Mouse (Mus musculus): Measurements from ENCODE around the gene Ggact. TPM values are rescaled to one million over a fixed set of nuclear protein-coding genes. Genes with fewer than 3 reads are reported as not detected.

The Ggact gene
- total and polyA plus RNA-seq, 2 experiments from 2014 or later: 24.0 to 24.2 TPM

DNA sequence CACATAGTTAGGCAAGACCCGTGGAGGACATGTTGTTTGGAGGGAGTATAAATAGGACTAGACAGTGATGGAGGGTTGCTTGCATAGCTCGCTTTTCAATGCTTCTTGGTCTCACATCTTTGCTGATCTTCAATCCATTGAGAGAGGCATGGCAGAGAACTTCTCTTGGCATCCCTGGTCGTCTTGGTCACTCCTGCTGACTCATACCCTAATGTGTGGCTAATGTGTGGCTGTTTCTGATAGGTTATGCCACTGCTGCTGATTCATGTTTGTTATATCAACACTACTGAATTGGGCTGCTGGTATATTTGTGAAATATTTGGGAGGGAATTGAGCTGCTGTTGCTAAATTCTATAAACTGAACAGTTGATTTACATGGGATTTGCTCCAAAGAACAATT is 79.9 kb downstream of the Ggact start:
- H3K9me3 ChIP-seq (ENCODE audit: low read length): 0 out of 2 replicates have a peak, but pooled peaks cover 3% of the 10 kb centered on the region
- ATAC-seq (ENCODE audit: low FRiP score): no peak
- DNase-seq (ENCODE audit: low spot score): no peak
- no peak overlapping the region for H3K4me2 ChIP-seq (ENCODE audit: low read depth, low read length, poor library complexity, severe bottlenecking)
- no peak overlapping the region for H3K9ac ChIP-seq (replicated peaks; ENCODE audit: low read length, poor library complexity, severe bottlenecking)
- H3K27ac ChIP-seq (ENCODE audit: low read depth, low read length): no peak overlapping the region
- no peaks in the 10 kb centered on the region for H3K36me3 ChIP-seq (ENCODE audit: insufficient read depth, low read length)
- no peaks in the 10 kb centered on the region for H3K27me3 ChIP-seq (ENCODE audit: insufficient read depth, low read length)
- no peak overlapping the region for H3K4me3 ChIP-seq (ENCODE audit: low read depth, low read length)
- WGBS: 93% methylated on average over 3 of the region's 3 CpGs
- TF ChIP-seq CTCF (IDR thresholded peaks at IDR 0.05): no peak
- H3K4me1 ChIP-seq (ENCODE audit: insufficient read depth, low read length): no peaks in the 10 kb centered on the region

DNA sequence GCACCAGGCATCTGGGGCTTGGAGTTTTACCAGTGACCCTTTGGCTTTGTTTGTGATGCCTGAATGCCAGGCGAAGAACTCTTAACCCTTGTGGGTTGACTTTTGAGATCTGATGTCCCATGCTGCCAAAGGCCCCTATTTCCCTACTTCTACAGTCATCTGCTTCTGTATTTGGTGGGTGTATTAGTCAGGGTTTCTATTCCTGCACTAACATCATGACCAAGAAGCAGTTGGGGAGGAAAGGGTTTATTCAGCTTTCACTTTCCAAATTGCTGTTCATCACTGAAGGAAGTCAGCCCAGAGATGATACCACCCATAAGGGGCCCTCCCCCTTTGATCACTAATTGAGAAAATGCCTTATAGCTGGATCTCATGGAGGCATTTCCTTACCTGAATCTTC is 83.1 kb downstream of the Ggact start:
- no peak overlapping the region for H3K27ac ChIP-seq (ENCODE audit: low read depth, low read length)
- no peak overlapping the region for H3K4me2 ChIP-seq (ENCODE audit: low read depth, low read length, poor library complexity, severe bottlenecking)
- H3K9ac ChIP-seq (replicated peaks; ENCODE audit: low read length, poor library complexity, severe bottlenecking): no peak overlapping the region
- ATAC-seq (ENCODE audit: low FRiP score) (no peak), DNase-seq (ENCODE audit: low spot score) (no peak)
- 95% methylated on average over 1 of the region's 1 CpGs for WGBS
- TF ChIP-seq CTCF (IDR thresholded peaks at IDR 0.05): no peak
- 0 out of 2 replicates have a peak, but pooled peaks cover 3% of the 10 kb centered on the region for H3K9me3 ChIP-seq (ENCODE audit: low read length)
- no peak overlapping the region for H3K4me3 ChIP-seq (ENCODE audit: low read depth, low read length)
- no peaks in the 10 kb centered on the region for H3K36me3 ChIP-seq (ENCODE audit: insufficient read depth, low read length)
- no peaks in the 10 kb centered on the region for H3K27me3 ChIP-seq (ENCODE audit: insufficient read depth, low read length)
- H3K4me1 ChIP-seq (ENCODE audit: insufficient read depth, low read length): no peaks in the 10 kb centered on the region

DNA sequence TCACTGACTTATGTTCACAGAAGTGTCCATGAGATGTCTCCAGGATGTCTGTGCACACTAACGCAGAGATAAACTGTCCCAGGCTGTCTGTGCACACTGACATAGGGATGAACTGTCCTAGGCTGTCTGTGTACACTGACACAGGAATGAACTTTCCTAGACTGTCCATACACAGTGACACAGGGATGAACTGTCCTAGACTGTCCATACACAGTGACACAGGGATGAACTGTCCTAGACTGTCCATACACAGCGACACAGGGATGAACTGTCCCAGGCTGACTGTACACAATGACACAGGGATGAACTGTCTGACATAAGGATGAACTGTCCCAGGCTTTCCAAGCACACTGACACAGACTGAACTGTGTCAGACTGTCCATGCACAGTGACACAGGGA is 88.1 kb downstream of the Ggact start:
- no peak for TF ChIP-seq CTCF (IDR thresholded peaks at IDR 0.05)

DNA sequence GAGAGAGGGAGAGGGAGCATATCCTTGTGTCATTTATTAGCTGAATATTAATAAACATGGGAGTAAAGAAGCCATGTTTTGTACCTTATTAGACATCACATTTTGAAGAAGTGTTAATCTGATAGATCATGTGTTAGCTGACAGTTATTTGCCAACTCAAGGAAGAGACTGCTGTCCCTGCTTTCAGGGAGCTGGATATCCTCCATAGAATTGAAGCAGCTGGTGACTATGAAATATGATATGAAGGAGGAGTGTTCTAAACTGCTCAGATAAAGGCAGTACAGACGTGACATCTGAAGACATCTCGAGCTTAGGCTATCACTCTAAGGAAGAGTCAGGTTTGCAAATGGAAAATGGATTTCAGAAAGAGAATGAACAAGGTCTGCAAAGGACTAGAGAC is 89.8 kb downstream of the Ggact start:
- no peak for TF ChIP-seq CTCF (IDR thresholded peaks at IDR 0.05)

More for the DNA sequence above, 88.1 kb downstream of the Ggact start:
- ATAC-seq (ENCODE audit: low FRiP score): no peak
- Histone ChIP-seq H3K4me3 (ENCODE audit: low read depth, low read length) (no peak overlapping the region), H3K27me3 (ENCODE audit: insufficient read depth, low read length) (no peaks in the 10 kb centered on the region), H3K4me1 (ENCODE audit: insufficient read depth, low read length) (no peaks in the 10 kb centered on the region), H3K9me3 (ENCODE audit: low read length) (no peaks in the 10 kb centered on the region), H3K4me2 (ENCODE audit: low read depth, low read length, poor library complexity, severe bottlenecking) (no peak overlapping the region), H3K36me3 (ENCODE audit: insufficient read depth, low read length) (no peaks in the 10 kb centered on the region), H3K9ac (replicated peaks; ENCODE audit: low read length, poor library complexity, severe bottlenecking) (no peak overlapping the region), H3K27ac (ENCODE audit: low read depth, low read length) (no peak overlapping the region)
- DNase-seq (ENCODE audit: low spot score): no peak
- WGBS: 95% methylated on average over 2 of the region's 2 CpGs

DNA sequence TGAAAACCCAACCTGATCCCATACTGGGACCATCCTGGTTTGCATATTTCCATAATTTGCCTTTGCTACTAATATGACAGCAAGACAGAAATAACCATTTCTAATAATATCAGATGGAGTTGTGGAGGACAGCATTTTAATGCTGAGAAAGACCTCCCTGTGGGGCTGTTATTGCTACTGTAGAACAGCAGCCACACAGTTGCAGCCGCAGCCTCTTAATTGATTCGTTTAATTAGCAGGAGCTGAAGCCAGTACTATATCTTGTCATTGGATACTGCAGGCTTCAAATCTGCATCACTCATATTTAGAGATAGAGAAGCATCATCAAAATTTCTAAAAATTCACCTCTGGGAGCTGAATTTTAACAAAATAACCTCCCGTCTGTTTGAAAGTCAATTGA is 92.6 kb downstream of the Ggact start:
- H3K36me3 ChIP-seq (ENCODE audit: insufficient read depth, low read length): no peaks in the 10 kb centered on the region
- no peak for TF ChIP-seq CTCF (IDR thresholded peaks at IDR 0.05)
- H3K9me3 ChIP-seq (ENCODE audit: low read length): no peaks in the 10 kb centered on the region
- H3K4me3 ChIP-seq (ENCODE audit: low read depth, low read length): no peak overlapping the region
- no peak for ATAC-seq (ENCODE audit: low FRiP score)
- peak; percentile 39 for DNase-seq (ENCODE audit: low spot score)
- no peaks in the 10 kb centered on the region for H3K4me1 ChIP-seq (ENCODE audit: insufficient read depth, low read length)
- H3K27me3 ChIP-seq (ENCODE audit: insufficient read depth, low read length): no peaks in the 10 kb centered on the region
- H3K4me2 ChIP-seq (ENCODE audit: low read depth, low read length, poor library complexity, severe bottlenecking): no peak overlapping the region
- no peak overlapping the region for H3K9ac ChIP-seq (replicated peaks; ENCODE audit: low read length, poor library complexity, severe bottlenecking)
- whole genome bisulfite sequencing: 71% methylated on average over 3 of the region's 3 CpGs
- no peak overlapping the region for H3K27ac ChIP-seq (ENCODE audit: low read depth, low read length)

More for the DNA sequence above, 89.8 kb downstream of the Ggact start:
- DNase-seq (ENCODE audit: low spot score) (no peak), ATAC-seq (ENCODE audit: low FRiP score) (no peak)
- no peaks in the 10 kb centered on the region for H3K9me3 ChIP-seq (ENCODE audit: low read length)
- H3K27me3 ChIP-seq (ENCODE audit: insufficient read depth, low read length): no peaks in the 10 kb centered on the region
- no peaks in the 10 kb centered on the region for H3K36me3 ChIP-seq (ENCODE audit: insufficient read depth, low read length)
- no peak overlapping the region for H3K9ac ChIP-seq (replicated peaks; ENCODE audit: low read length, poor library complexity, severe bottlenecking)
- H3K4me3 ChIP-seq (ENCODE audit: low read depth, low read length): no peak overlapping the region
- WGBS: 84% methylated on average over 2 of the region's 2 CpGs
- H3K4me1 ChIP-seq (ENCODE audit: insufficient read depth, low read length): no peaks in the 10 kb centered on the region
- H3K27ac ChIP-seq (ENCODE audit: low read depth, low read length): no peak overlapping the region
- no peak overlapping the region for H3K4me2 ChIP-seq (ENCODE audit: low read depth, low read length, poor library complexity, severe bottlenecking)

DNA sequence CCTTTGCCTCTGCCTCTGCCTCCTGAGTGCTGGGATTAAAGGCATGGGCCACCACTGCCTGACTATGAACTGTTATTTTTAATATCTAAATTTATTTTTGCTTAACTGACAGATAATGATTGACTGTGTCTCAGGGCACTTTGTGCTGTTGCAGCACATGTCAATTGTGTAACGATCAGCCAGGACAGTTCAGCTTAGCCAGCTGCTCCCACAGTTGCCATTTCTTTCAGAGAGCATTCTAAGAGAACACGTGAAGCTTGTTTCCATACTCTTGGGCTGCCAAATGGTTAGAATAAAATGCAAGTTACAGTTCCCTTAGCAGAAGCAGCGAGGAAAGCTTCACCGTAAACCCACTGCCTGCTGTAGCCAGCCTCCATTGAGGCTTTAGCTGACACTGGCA is 113.3 kb downstream of the Ggact start:
- no peak for DNase-seq (ENCODE audit: low spot score)
- WGBS: 78% methylated on average over 4 of the region's 4 CpGs
- Histone ChIP-seq H3K27ac (ENCODE audit: low read depth, low read length) (no peak overlapping the region), H3K27me3 (ENCODE audit: insufficient read depth, low read length) (no peaks in the 10 kb centered on the region), H3K4me3 (ENCODE audit: low read depth, low read length) (no peak overlapping the region), H3K4me2 (ENCODE audit: low read depth, low read length, poor library complexity, severe bottlenecking) (no peak overlapping the region), H3K9me3 (ENCODE audit: low read length) (no peaks in the 10 kb centered on the region), H3K36me3 (ENCODE audit: insufficient read depth, low read length) (no peaks in the 10 kb centered on the region), H3K9ac (replicated peaks; ENCODE audit: low read length, poor library complexity, severe bottlenecking) (no peak overlapping the region), H3K4me1 (ENCODE audit: insufficient read depth, low read length) (no peaks in the 10 kb centered on the region)
- TF ChIP-seq CTCF (IDR thresholded peaks at IDR 0.05): no peak
- no peak for ATAC-seq (ENCODE audit: low FRiP score)

Measured in midbrain, postnatal 0 days (tissue).